7 mouse cellular contexts compared by ENCODE assay signal in genomic region chr15:89074613-89075477, GRCm38 (mm10). TPM values are rescaled to one million over a fixed set of nuclear protein-coding genes. Genes with fewer than 3 reads are reported as not detected.
A peak's percentile ranks its signal among the peaks of the same experiment; 100 is the strongest.
DNase-seq lines count a peak whose midpoint lies in the region; ATAC-seq and TF ChIP-seq lines count a peak whose summit lies in the region.

Gene Trabd (plus strand): TSS chr15:89075124.

- H3K27ac ChIP-seq in embryonic facial prominence, embryonic 14.5 days (replicated peaks; ENCODE audit: low read depth, low read length), result peak within 1 kb of the TSS; percentile 87
- H3K27ac ChIP-seq in heart, embryonic 15.5 days, result peak within 1 kb of the TSS; percentile 97
- H3K27ac ChIP-seq in midbrain, embryonic 14.5 days (replicated peaks; ENCODE audit: low read depth, low read length), result peak within 1 kb of the TSS; percentile 89

- peak within 1 kb of the TSS; percentile 97 for H3K4me3 ChIP-seq in C2C12 (ENCODE audit: insufficient read depth, poor library complexity, severe bottlenecking)
- peak within 1 kb of the TSS; percentile 84 for H3K4me3 ChIP-seq in E14TG2a.4 (replicated peaks; ENCODE audit: low read length)
- H3K4me3 ChIP-seq in embryonic facial prominence, embryonic 14.5 days (ENCODE audit: low read depth, low read length), result peak within 1 kb of the TSS; percentile 57
- peak within 1 kb of the TSS; percentile 77 for H3K4me3 ChIP-seq in heart, embryonic 15.5 days
- H3K4me3 ChIP-seq in midbrain, embryonic 14.5 days (replicated peaks; ENCODE audit: low read depth, low read length), result peak within 1 kb of the TSS; percentile 80

- H3K79me2 ChIP-seq in C2C12 (ENCODE audit: control insufficient read depth, insufficient read depth), result peaks cover 39% of the 10 kb centered on the region

- H3K79me3 ChIP-seq in C2C12 (ENCODE audit: low read depth), result peaks cover 30% of the 10 kb centered on the region

- peaks cover 54% of the 10 kb centered on the region for H3K4me1 ChIP-seq in E14TG2a.4 (replicated peaks; ENCODE audit: low read depth, low read length)
- H3K4me1 ChIP-seq in embryonic facial prominence, embryonic 14.5 days (ENCODE audit: control insufficient read depth, insufficient read depth, low read length), result peaks cover 31% of the 10 kb centered on the region
- peaks cover 51% of the 10 kb centered on the region for H3K4me1 ChIP-seq in heart, embryonic 15.5 days (replicated peaks)
- peaks cover 29% of the 10 kb centered on the region for H3K4me1 ChIP-seq in midbrain, embryonic 14.5 days (ENCODE audit: control insufficient read depth, insufficient read depth, low read length)

- H3K9ac ChIP-seq in embryonic facial prominence, embryonic 14.5 days (ENCODE audit: low read depth, low read length), result peak within 1 kb of the TSS; percentile 80
- peak within 1 kb of the TSS; percentile 84 for H3K9ac ChIP-seq in heart, embryonic 15.5 days
- H3K9ac ChIP-seq in midbrain, embryonic 14.5 days (replicated peaks; ENCODE audit: low read length), result peak within 1 kb of the TSS; percentile 85

- H3K4me2 ChIP-seq in embryonic facial prominence, embryonic 14.5 days (ENCODE audit: low read depth, low read length), result peak within 1 kb of the TSS; percentile 84
- peak within 1 kb of the TSS; percentile 87 for H3K4me2 ChIP-seq in heart, embryonic 15.5 days
- peak within 1 kb of the TSS; percentile 93 for H3K4me2 ChIP-seq in midbrain, embryonic 14.5 days (ENCODE audit: low read length)

- TF ChIP-seq CTCF in C2C12 (IDR thresholded peaks at IDR 0.05; ENCODE audit: control insufficient read depth, insufficient read depth, insufficient read length) (no peak), E14TG2a.4 (conservative IDR thresholded peaks at IDR 0.05; ENCODE audit: low read length) (no peak)

- peak; percentile 44 for DNase-seq in embryonic facial prominence, embryonic 14.5 days (ENCODE audit: low spot score)
- DNase-seq in layer of hippocampus, postnatal 25 days (ENCODE audit: extremely low spot score in 1 of 2, low spot score in 1 of 2), result no peak
- no peak for DNase-seq in midbrain, embryonic 14.5 days
- no peak for DNase-seq in ovary, postnatal 14 days (ENCODE audit: low spot score)

- no peaks in the 10 kb centered on the region for H3K9me3 ChIP-seq in E14TG2a.4 (ENCODE audit: low read length)
- H3K9me3 ChIP-seq in embryonic facial prominence, embryonic 14.5 days (ENCODE audit: control insufficient read depth, low read length), result no peaks in the 10 kb centered on the region
- H3K9me3 ChIP-seq in heart, embryonic 15.5 days (replicated peaks), result no peaks in the 10 kb centered on the region
- H3K9me3 ChIP-seq in midbrain, embryonic 14.5 days (ENCODE audit: control insufficient read depth, low read length), result no peaks in the 10 kb centered on the region

- WGBS in embryonic facial prominence, embryonic 14.5 days, result 15% methylated on average over 11 of the region's 11 CpGs
- WGBS in heart, embryonic 15.5 days, result 15% methylated on average over 11 of the region's 11 CpGs
- WGBS in midbrain, embryonic 14.5 days, result 23% methylated on average over 11 of the region's 11 CpGs

- H3K36me3 ChIP-seq in C2C12 (ENCODE audit: control insufficient read depth, insufficient read depth) (no peaks in the 10 kb centered on the region), E14TG2a.4 (ENCODE audit: insufficient read depth, low read length) (no peaks in the 10 kb centered on the region)
- peaks cover 6% of the 10 kb centered on the region; the same call in 1 of the 2 replicates for H3K36me3 ChIP-seq in embryonic facial prominence, embryonic 14.5 days (ENCODE audit: control insufficient read depth, insufficient read depth, low read length)
- no peaks in the 10 kb centered on the region for H3K36me3 ChIP-seq in heart, embryonic 15.5 days
- peaks cover 12% of the 10 kb centered on the region; the same call in 1 of the 2 replicates for H3K36me3 ChIP-seq in midbrain, embryonic 14.5 days (ENCODE audit: control insufficient read depth, insufficient read depth, low read length)

- no peak for ATAC-seq in embryonic facial prominence, embryonic 14.5 days (ENCODE audit: low read depth)
- no peak for ATAC-seq in heart, embryonic 15.5 days (replicated peaks; ENCODE audit: insufficient number of reproducible peaks, insufficient read depth, low FRiP score, low read depth)
- no peak for ATAC-seq in midbrain, embryonic 14.5 days (ENCODE audit: low FRiP score, low TSS enrichment)

- peaks cover 11% of the 10 kb centered on the region for H3K27me3 ChIP-seq in C2C12 (ENCODE audit: control insufficient read depth, insufficient read depth, insufficient read length)
- peaks cover 70% of the 10 kb centered on the region for H3K27me3 ChIP-seq in E14TG2a.4 (ENCODE audit: insufficient read depth, low read length)
- H3K27me3 ChIP-seq in embryonic facial prominence, embryonic 14.5 days (replicated peaks; ENCODE audit: control insufficient read depth, insufficient read depth, low read length), result no peaks in the 10 kb centered on the region
- no peaks in the 10 kb centered on the region; the same call in 1 of the 2 replicates for H3K27me3 ChIP-seq in heart, embryonic 15.5 days
- H3K27me3 ChIP-seq in midbrain, embryonic 14.5 days (ENCODE audit: control insufficient read depth, insufficient read depth, low read length), result no peaks in the 10 kb centered on the region

- H3ac ChIP-seq in C2C12 (ENCODE audit: control insufficient read depth, insufficient read length, low read depth), result peak within 1 kb of the TSS; percentile 83

TF ChIP-seq in C2C12, 6 proteins besides CTCF, POLR2A, EP300 and RAD21:
- TF ChIP-seq CEBPB (IDR thresholded peaks at IDR 0.05; ENCODE audit: low read depth), result no peak
- TF ChIP-seq USF1 (IDR thresholded peaks at IDR 0.05; ENCODE audit: low read depth), result no peak
- TF ChIP-seq MYOG (IDR thresholded peaks at IDR 0.05; ENCODE audit: control insufficient read depth, extremely low read depth, insufficient read length), result no peak
- no peak for TF ChIP-seq MAX (IDR thresholded peaks at IDR 0.05)
- TF ChIP-seq FOSL1 (IDR thresholded peaks at IDR 0.05; ENCODE audit: insufficient read depth, low read length, poor library complexity, severe bottlenecking), result no peak
- TF ChIP-seq MYOD1 (IDR thresholded peaks at IDR 0.05; ENCODE audit: control insufficient read depth, insufficient read length, low read depth), result no peak

RNA-seq across cellular contexts. Expression of gene Trabd, which starts in this region (rescaled TPM):
- polyA plus RNA-seq in C2C12 (2012; fragmentation: generic; extraction: Trizol), result 74.1 TPM
- polyA plus RNA-seq in embryonic facial prominence, embryonic 14.5 days (2014; fragmentation: Nextera tagmentation; extraction: Ambion mirVana), result 41.4 and 46.8 TPM in 2 replicates
- 40.8 and 56.4 TPM in 2 replicates for polyA plus RNA-seq in heart, embryonic 15.5 days (2015; fragmentation: Nextera tagmentation; extraction: Ambion mirVana)
- total RNA-seq in layer of hippocampus, postnatal 25 days (2021), result 10 to 100 TPM; 20.5 to 21.2 TPM
- polyA plus RNA-seq in midbrain, embryonic 14.5 days (2014; fragmentation: Nextera tagmentation; extraction: Ambion mirVana), result 38.7 and 39.7 TPM in 2 replicates
